Mouse (Mus musculus) lung, postnatal 36 days (tissue): ENCODE data around the gene Vps51.

Experiments
- DNase-seq: peaks from one replicate; pipeline ENCODE4 v3.0.0; 2022; ENCODE audit warnings: mixed read lengths

Vps51 gene

DNA sequence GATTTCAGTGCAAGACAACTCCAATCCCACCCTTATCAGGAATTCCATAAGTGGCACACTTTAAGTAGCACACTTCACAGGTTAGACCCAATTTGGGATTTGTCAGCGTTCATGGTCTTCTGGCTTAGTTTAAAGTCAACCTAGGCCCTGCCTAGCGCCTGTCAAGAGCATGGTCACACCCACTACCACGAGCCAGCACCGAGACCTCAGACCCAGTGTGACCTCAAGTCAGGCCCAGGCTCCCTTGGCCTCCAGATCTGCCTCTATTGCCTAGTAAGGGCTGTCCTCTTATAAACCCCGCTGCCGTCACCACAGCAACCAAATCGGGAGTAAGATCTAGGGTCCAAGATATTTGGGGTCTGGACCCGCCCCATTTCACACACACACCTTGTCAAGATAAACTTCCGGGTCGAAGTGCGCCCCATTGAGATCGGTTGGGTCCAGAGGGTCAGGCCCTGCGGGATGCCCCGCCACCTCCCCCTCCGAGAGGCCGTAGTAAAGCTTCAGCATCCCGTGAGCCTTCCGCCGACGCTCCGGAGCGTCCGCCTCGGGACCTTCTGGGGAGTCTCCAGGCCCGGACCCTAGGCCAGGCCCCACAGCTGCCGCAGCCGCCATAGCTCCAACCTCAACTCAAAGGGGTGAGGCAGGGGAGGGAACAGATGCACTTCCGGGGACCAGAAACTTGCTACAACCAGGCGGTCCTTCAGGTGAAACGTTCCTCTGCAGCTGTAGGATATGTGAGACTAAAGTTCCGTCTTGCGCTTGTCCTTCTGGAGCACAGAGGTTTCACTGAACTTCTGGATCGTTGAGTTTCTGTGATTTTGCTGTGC lies at the start of gene Vps51:
Gene Vps51, minus strand, starts transcription at position 668 of the 830 bp plus-strand sequence.
- DNase-seq: peak; percentile 94

GRCm38 (mm10) chr19:6126289-6126688 lies 49.3 kb upstream of the Vps51 start:
- DNase-seq: peak; percentile 86

GRCm38 (mm10) chr19:6124898-6125297 lies 47.9 kb upstream of the Vps51 start:
- no peak for DNase-seq

DNA sequence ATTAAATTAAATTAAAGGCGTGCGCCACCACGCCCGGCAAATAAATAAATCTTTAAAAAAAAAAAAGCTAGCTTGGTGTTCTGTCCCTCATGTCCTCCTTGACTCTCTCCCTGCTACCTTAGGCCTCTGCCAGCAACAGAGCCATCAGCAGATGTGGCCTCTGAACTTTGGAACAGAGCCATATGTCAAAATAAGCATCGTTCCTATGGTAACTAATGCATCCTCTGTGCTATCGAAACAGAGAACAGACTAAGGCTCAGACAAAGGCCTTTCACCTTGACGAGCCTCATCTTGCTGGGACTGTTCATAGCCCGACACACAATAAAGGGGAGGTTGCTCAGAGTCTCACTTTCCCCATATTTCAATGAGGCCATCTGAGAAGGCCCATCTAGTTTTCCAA lies 46.3 kb upstream of the Vps51 start:
- no peak for DNase-seq

DNA sequence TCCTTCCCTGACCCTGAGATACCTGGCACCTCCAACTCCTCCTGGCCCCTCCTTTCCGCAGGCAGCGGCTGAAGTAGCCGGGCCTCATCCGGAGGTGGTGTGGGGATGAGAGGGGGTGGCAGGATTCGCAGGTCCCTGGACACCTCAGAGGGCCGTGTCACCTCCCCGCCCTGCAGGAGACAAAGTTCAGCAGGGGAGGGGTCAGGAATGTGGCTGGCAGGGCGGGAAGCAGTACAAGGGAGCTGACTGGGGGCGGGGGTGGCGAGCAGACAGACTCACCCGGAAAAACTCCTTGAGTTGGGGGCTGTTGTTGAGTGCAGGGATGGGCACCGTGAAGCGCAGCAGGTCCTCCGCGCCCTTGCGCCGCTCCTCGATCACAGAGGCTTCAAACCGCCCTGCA lies 44.7 kb upstream of the Vps51 start:
- DNase-seq: no peak

- no peak for DNase-seq
Measured at GRCm38 (mm10) chr19:6118677-6119185, 41.7 kb upstream of the Vps51 start.

DNA sequence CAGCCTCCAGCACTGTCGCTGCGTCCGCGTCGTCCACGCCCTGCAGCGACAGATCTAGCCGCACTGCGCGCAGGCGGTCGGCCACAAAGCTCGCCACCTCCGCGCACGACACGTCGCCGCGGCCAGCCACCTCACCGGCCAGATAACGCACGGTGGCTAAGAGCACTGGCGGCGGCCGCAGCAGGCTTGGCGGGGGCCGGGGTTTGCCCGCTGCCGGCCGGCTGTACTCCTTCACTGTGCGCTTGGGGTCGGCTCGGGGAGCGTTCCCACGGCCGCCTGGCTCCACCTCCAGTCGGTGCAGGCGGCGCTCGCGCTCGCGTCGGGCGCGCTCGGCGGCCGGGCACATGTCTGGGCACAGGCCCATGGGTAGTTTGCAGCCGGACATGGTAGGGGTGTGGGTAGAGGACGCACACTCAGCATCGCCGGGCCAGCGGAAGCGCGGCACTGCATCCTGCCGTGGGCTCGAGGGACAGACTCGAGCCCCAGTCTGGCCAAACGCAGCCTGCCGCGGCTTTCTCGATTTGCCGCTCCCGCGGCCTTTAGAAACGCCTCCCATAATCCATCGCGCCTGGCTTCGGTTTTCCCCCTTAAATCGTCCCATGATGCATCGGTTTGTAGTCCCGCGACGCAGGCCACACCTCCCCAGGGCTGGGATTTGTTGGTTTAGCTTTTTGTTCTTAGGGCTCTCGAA lies 41.1 kb upstream of the Vps51 start, which contains the start of gene Sac3d1:
Gene Sac3d1, minus strand, starts transcription at position 665 of the 691 bp plus-strand sequence.
- peak; percentile 95 for DNase-seq

DNA sequence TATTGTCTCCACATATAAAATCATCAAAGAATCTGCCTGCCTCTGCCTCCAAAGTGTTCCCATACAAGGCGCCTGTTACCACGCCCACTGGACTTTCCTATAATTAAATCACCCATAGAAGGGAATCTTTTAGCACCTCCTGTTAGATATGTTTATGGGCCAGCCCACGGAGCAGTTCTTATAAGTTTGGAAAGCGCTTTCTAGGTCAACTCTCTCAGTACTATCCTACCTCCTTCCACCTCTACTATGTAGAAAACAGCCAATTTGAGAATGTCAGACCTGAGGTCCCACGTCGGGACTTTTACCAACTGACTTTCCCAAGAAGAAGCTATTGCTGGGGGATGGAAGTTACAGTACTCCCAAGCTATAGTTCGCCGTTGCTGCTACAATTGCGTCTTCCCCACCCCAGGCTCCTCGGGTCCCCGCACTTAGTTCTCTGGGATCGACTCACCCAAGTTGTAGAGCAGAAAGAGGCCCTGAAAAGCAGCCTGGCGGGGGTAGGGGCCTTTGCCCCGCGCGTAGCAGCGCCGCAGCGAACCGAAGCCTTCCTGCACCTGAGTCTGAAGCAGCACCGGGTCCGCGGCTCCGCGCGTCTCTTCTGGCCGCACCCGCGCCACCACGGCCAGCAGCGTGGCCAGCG lies 40.4 kb upstream of the Vps51 start:
- no peak for DNase-seq

DNA sequence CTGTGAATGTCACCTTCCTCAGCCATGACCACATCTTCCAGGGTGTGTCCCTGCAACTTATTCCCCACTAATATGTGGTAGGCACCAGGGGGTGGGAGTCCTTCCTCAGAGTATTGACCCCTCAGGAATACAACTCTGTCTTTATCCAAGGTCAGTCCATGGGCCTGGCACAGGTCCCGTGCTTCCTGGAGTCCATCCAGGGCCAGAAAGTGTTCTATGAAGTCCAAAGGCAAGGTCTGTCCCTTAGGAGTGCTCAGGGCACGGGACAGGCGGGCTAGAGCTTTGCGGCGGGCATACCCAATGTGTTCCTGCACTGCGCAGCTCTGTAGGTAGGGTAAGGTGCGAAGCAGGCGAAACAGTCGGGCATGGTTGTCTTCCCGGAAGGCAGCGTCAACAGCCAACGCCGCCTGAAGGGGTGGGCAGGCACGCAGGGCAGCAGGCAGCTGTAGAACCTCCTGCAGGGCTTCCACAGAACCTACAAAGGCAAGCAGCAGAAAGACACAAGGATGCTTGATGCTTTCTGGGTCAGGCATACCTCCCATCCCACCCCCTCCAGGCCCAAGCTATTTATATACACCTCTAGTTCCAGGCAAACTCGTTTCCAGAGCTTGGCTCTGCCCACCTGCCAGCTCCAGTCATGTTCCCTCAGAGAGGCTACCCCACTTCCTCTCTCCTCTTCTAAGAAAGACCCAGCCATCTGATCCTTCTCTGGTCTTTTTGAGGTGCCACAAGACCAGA lies 39.3 kb upstream of the Vps51 start:
- DNase-seq: no peak

- DNase-seq: no peak
Measured at GRCm38 (mm10) chr19:6113116-6113515, 36.1 kb upstream of the Vps51 start.

- no peak for DNase-seq
Measured at GRCm38 (mm10) chr19:6105586-6105985, 28.6 kb upstream of the Vps51 start, which contains the start of gene Naaladl1. Gene Naaladl1 (plus strand): TSS chr19:6105782.

DNA sequence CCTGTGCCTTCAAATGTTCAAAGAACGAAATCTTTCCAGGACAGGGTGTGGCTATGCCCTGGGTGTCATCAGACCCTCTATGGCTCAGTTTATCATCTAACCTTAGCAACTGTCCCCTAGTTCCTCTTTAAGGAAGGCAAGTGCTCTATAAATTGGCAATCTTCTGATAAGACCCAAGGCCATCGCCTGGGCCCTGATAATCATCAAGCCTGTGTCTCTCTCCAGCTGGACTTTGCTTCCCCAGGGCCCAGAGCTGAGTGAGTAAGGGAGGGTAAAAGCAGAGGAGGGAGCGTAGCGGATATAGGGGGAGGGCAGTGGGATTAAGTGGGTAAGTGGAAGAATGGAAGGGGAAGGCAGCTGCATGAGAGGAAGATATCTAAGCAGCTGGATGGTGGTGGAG lies 27.4 kb upstream of the Vps51 start:
- DNase-seq: no peak

GRCm38 (mm10) chr19:6102169-6102853 lies 25.3 kb upstream of the Vps51 start:
- DNase-seq: no peak

GRCm38 (mm10) chr19:6101186-6101585 lies 24.2 kb upstream of the Vps51 start:
- DNase-seq: no peak

GRCm38 (mm10) chr19:6097847-6098246 lies 20.8 kb upstream of the Vps51 start:
- no peak for DNase-seq

DNA sequence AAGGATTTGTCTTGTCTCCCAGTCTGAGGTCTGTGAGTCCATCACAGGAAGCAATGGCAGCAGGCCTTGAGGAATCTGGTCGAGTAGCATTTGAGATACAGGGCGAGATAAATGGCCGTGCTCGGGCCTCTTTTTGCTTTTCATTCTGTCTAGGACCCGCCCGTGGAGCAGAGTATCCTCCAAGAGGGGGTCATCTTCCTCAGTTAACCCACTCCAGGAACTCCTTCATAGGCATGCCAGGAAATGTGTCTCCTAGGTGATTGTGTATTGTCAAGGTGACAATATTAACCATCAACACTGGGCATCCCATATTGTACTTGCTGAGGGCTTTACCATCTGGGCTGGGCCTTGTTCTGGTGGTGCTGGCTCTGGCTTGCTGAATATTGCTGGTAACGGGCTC lies 17.1 kb upstream of the Vps51 start, which contains the start of gene AC131692.1:
Gene AC131692.1, plus strand, starts transcription at position 301 of the 400 bp plus-strand sequence.
- no peak for DNase-seq

DNA sequence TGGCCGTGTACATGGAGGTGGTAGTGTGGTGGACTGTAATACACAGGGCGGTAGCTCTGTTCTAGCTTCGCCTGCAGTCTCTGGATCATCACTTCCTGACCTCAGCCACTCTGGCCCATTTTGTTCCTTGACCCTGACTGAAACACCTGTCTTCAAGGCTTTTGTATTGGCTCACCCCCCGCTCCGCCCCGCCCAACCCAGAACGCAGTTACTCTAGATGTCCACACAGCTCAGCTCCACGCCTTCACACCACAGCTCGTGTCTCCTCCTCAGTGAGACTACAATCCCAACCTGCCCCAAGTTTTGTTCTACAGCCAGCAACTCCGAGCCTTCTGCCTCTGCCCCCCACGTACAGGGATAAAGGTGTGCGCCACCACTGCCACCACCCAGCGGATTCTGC lies 11.8 kb upstream of the Vps51 start:
- DNase-seq: no peak

DNA sequence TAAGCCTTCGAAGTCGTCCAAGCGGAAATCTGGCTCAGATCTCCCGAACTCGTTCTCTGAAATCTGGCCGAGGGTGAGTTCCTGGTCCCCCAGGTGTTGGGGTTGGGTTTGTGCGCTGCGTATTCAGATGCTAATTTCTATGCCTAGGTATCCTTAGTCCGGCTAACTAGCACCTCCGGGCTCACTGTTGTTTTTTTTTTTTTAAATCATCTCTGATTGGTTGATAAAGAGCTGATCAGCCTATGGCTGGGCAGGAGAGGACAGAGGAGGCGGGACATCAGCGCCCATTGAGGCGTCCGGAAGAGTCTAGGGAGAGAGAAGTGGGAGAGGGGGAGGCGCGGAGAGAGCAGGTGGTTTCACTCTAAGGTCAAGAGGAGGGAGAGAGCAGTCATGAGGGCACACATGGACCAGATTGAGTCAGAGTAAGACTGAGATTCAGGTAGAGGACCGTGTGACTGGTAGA lies 8.4 kb upstream of the Vps51 start:
- peak; percentile 72 for DNase-seq

DNA sequence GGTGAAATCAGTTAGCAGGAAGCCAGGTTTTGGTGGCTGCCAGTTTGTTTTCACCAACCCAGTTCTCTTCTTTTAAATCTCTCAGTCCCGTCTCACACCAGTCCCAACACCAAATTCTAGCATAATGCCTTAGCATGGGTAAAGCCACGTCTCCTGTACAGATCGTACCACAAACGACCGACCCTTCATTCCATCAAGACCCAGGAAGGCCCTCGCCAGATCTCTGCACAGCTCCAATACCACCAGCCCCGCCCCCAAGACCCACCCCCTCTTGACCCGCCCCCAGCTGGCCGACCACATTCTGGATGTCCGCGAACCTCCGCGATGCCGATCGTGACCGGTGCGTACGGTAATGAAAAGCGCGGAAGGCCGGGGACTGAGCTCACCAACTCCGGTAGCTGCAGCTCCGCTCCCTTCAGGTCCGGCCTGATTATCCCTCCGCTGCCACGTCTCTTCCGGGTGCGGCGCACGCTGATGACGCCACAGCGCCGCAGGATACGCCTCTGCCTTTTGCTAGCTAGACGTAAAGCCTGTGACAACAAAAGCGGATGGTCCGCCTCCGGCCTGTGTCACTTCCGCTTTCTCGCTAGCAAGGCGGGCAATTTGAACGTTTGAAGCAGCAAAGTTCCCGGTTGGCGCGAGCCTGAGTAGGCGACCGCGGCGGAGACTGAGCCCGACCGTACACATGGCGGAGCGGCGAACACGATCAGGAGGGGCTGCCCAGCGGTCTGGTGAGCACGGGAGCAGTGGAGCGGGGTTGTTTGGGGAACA lies 7.6 kb upstream of the Vps51 start, which contains the start of the genes Zfpl1 and Cdca5:
Gene Zfpl1, minus strand, starts transcription at position 479 of the 771 bp plus-strand sequence.
Gene Cdca5, plus strand, starts transcription at position 506 of the 771 bp plus-strand sequence.
- DNase-seq: peak; percentile 98

DNA sequence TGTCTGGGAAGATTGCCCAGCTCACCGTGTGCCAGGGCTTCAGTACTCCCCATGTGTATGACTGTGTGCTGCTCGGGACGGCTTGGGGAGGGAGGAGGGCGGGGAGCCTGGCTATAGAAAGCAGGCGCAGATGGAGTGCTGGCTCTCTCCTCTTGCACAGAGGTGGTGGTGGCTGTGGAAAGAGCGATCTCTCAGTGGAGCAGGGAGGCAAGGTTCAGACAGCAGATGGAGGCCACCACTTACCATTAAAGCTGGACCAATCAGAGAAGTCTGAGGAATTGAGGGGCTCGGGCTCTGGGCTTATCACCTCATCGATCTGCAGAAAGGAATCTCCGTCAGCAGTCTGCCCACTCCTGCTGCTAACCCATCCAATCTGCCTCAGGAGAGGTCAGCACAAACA lies 5.1 kb upstream of the Vps51 start, which contains the start of gene Gm28374:
Gene Gm28374, minus strand, starts transcription at position 101 of the 400 bp plus-strand sequence.
- no peak for DNase-seq
